Mouse (Mus musculus) CH12.LX (cell line): ENCODE results near the gene Pabpn1l. TPM values are rescaled to one million over a fixed set of nuclear protein-coding genes. Genes with fewer than 3 reads are reported as not detected.

Source experiments
- DNase-seq: peaks from one replicate; pipeline ENCODE4 v3.0.0-alpha.2; 2013; ENCODE audit errors: extremely low read depth
- H3K27ac ChIP-seq: 2 replicates; pipeline ENCODE4 v1.5.1; 2012; ENCODE audit warnings: low read depth, mild to moderate bottlenecking, control low read depth, moderate library complexity; ENCODE audit not compliant: insufficient read depth
- H3K27me3 ChIP-seq: replicated peaks from 2 replicates; pipeline ENCODE3; 2012; ENCODE audit warnings: inconsistent platforms
- H3K36me3 ChIP-seq, 2 experiments: replicated peaks in 1 of 2; 2 replicates each; pipeline versions ENCODE3 to v1.6.1; 2012; ENCODE audit warnings: inconsistent platforms in 1 of 2, low read length in 1 of 2, mild to moderate bottlenecking in 1 of 2, mixed read lengths in 1 of 2, moderate library complexity in 1 of 2; ENCODE audit not compliant: control insufficient read depth in 1 of 2, insufficient read depth in 1 of 2
- H3K4me1 ChIP-seq, 2 experiments: 2 replicates each; pipeline ENCODE4 v1.6.1; 2012; ENCODE audit warnings: inconsistent platforms in 1 of 2, moderate library complexity in 1 of 2; ENCODE audit not compliant: insufficient read depth in 2 of 2, control insufficient read depth in 1 of 2
- H3K4me2 ChIP-seq: 2 replicates; pipeline ENCODE4 v1.6.1; 2012; ENCODE audit warnings: low read depth, mild to moderate bottlenecking, control low read depth; ENCODE audit not compliant: poor library complexity, insufficient read depth, severe bottlenecking
- H3K4me3 ChIP-seq, 3 experiments: fragments of 150-350 bp in 1 of 3; sonication (generic) in 1 of 3; replicated peaks in 1 of 3; 2 replicates each; pipeline versions ENCODE3 to v1.5.1; 2011 to 2012; ENCODE audit warnings: low read depth in 2 of 3, low read length in 2 of 3, mild to moderate bottlenecking in 2 of 3, moderate library complexity in 2 of 3, control low read depth in 1 of 3, improper control_type of control experiment in 1 of 3, inconsistent platforms in 1 of 3, mixed read lengths in 1 of 3; ENCODE audit not compliant: poor library complexity in 1 of 3
- H3K79me2 ChIP-seq: replicated peaks from 2 replicates; pipeline ENCODE4 v1.6.1; 2012; ENCODE audit warnings: mild to moderate bottlenecking, moderate library complexity; ENCODE audit not compliant: control insufficient read depth, poor library complexity, insufficient read depth, severe bottlenecking; ENCODE audit errors: extremely low read depth
- H3K9ac ChIP-seq: 2 replicates; pipeline ENCODE4 v1.6.1; 2012; ENCODE audit warnings: low read depth, mild to moderate bottlenecking, control low read depth, moderate library complexity; ENCODE audit not compliant: insufficient read depth
- H3K9me3 ChIP-seq: replicated peaks from 2 replicates; pipeline ENCODE3; 2012; ENCODE audit warnings: low read length, inconsistent platforms, mixed read lengths
- BHLHE40 ChIP-seq: IDR thresholded peaks from 2 replicates; pipeline ENCODE4 v1.6.1; 2011; ENCODE audit warnings: mild to moderate bottlenecking, low read depth, low read length, improper control_type of control experiment
- CHD1 ChIP-seq: IDR thresholded peaks from 2 replicates; pipeline ENCODE4 v1.6.1; 2012; ENCODE audit warnings: low read depth, low read length, improper control_type of control experiment, inconsistent platforms
- CHD2 ChIP-seq: IDR thresholded peaks from 2 replicates; pipeline ENCODE4 v1.6.1; 2011; ENCODE audit warnings: low read length, improper control_type of control experiment
- CTCF ChIP-seq, 2 experiments: IDR thresholded peaks in 1 of 2; conservative IDR thresholded peaks in 1 of 2; 2 replicates each; pipeline ENCODE4 v1.5.1; 2011 to 2012; ENCODE audit warnings: low read depth in 2 of 2, low read length in 2 of 2, improper control_type of control experiment in 1 of 2, inconsistent platforms in 1 of 2, mild to moderate bottlenecking in 1 of 2, moderate library complexity in 1 of 2
- E2F4 ChIP-seq: IDR thresholded peaks from 2 replicates; pipeline ENCODE4 v1.6.1; 2011; ENCODE audit warnings: low read depth, low read length, improper control_type of control experiment; ENCODE audit not compliant: insufficient replicate concordance
- ELF1 ChIP-seq: IDR thresholded peaks from 2 replicates; pipeline ENCODE4 v1.6.1; 2014; ENCODE audit warnings: low read depth, mild to moderate bottlenecking, inconsistent platforms, low read length, improper control_type of control experiment
- ETS1 ChIP-seq: conservative IDR thresholded peaks from 2 replicates; pipeline ENCODE4 v1.6.1; 2012; ENCODE audit warnings: low read depth, mild to moderate bottlenecking, inconsistent platforms, low read length, improper control_type of control experiment, moderate library complexity
- GABPA ChIP-seq: IDR thresholded peaks from 2 replicates; pipeline ENCODE4 v1.6.1; 2012; ENCODE audit warnings: low read depth, low read length, improper control_type of control experiment, inconsistent platforms; ENCODE audit not compliant: insufficient replicate concordance
- HCFC1 ChIP-seq: IDR thresholded peaks from 2 replicates; pipeline ENCODE4 v1.6.1; 2012; ENCODE audit warnings: low read depth, mild to moderate bottlenecking, inconsistent platforms, low read length, improper control_type of control experiment
- JUND ChIP-seq: conservative IDR thresholded peaks from 2 replicates; pipeline ENCODE4 v1.6.1; 2011; ENCODE audit warnings: low read depth, low read length, improper control_type of control experiment
- KAT2A ChIP-seq: IDR thresholded peaks from 2 replicates; pipeline ENCODE4 v1.6.1; 2012; ENCODE audit warnings: low read length, improper control_type of control experiment, inconsistent platforms; ENCODE audit not compliant: insufficient replicate concordance
- MAFK ChIP-seq: IDR thresholded peaks from 2 replicates; pipeline ENCODE4 v1.6.1; 2011; ENCODE audit warnings: low read length, improper control_type of control experiment; ENCODE audit not compliant: insufficient replicate concordance
- MAX ChIP-seq: IDR thresholded peaks from 2 replicates; pipeline ENCODE4 v1.6.1; 2011; ENCODE audit warnings: low read length, improper control_type of control experiment
- MEF2A ChIP-seq: IDR thresholded peaks from 2 replicates; pipeline ENCODE4 v1.6.1; 2014; ENCODE audit warnings: low read depth, mild to moderate bottlenecking, inconsistent platforms, low read length, improper control_type of control experiment, borderline replicate concordance
- MXI1 ChIP-seq: IDR thresholded peaks from 2 replicates; pipeline ENCODE4 v1.6.1; 2011; ENCODE audit warnings: mild to moderate bottlenecking, low read depth, low read length, improper control_type of control experiment
- MYC ChIP-seq: IDR thresholded peaks from 2 replicates; pipeline ENCODE4 v1.6.1; 2011; ENCODE audit warnings: low read depth, mild to moderate bottlenecking, improper control_type of control experiment, low read length
- NRF1 ChIP-seq: IDR thresholded peaks from 2 replicates; pipeline ENCODE4 v1.6.1; 2014; ENCODE audit warnings: low read depth, mild to moderate bottlenecking, inconsistent platforms, low read length, improper control_type of control experiment, moderate library complexity
- POLR2A ChIP-seq: IDR thresholded peaks from 2 replicates; pipeline ENCODE4 v1.6.1; 2011; ENCODE audit warnings: low read depth, mild to moderate bottlenecking, improper control_type of control experiment, low read length
- POLR2AphosphoS2 ChIP-seq: IDR thresholded peaks from 2 replicates; pipeline ENCODE4 v1.6.1; 2011; ENCODE audit warnings: low read depth, low read length, improper control_type of control experiment
- RAD21 ChIP-seq: IDR thresholded peaks from 2 replicates; pipeline ENCODE4 v1.6.1; 2011; ENCODE audit warnings: low read depth, mild to moderate bottlenecking, low read length, improper control_type of control experiment, moderate library complexity
- RCOR1 ChIP-seq: conservative IDR thresholded peaks from 2 replicates; pipeline ENCODE4 v1.6.1; 2012; ENCODE audit warnings: low read depth, mild to moderate bottlenecking, inconsistent platforms, low read length, improper control_type of control experiment
- SIN3A ChIP-seq: IDR thresholded peaks from 2 replicates; pipeline ENCODE4 v1.6.1; 2012; ENCODE audit warnings: low read length, improper control_type of control experiment, inconsistent platforms
- UBTF ChIP-seq: IDR thresholded peaks from 2 replicates; pipeline ENCODE4 v1.6.1; 2012; ENCODE audit warnings: low read depth, mild to moderate bottlenecking, inconsistent platforms, low read length, improper control_type of control experiment, moderate library complexity
- USF1 ChIP-seq: IDR thresholded peaks from 2 replicates; pipeline ENCODE4 v1.6.1; 2014; ENCODE audit warnings: low read depth, mild to moderate bottlenecking, inconsistent platforms, low read length, improper control_type of control experiment
- ZC3H11A ChIP-seq: IDR thresholded peaks from 2 replicates; pipeline ENCODE4 v1.6.1; 2012; ENCODE audit warnings: low read depth, mild to moderate bottlenecking, inconsistent platforms, low read length, improper control_type of control experiment
- ZMIZ1 ChIP-seq: IDR thresholded peaks from 2 replicates; pipeline ENCODE4 v1.6.1; 2012; ENCODE audit warnings: low read depth, mild to moderate bottlenecking, inconsistent platforms, low read length, improper control_type of control experiment
- ZNF384 ChIP-seq: IDR thresholded peaks from 2 replicates; pipeline ENCODE4 v1.6.1; 2012; ENCODE audit warnings: low read depth, low read length, improper control_type of control experiment, inconsistent platforms
- dilution Hi-C: fragments of 300-500 bp; cut with MboI; formaldehyde crosslinking; loops from 2 replicates; pipeline ENCODE4 v1.14.3; 2020; ENCODE audit warnings: low sequenced_read_pairs; ENCODE audit not compliant: extremely low pct_unique_long_range_greater_than_20kb, extremely low pct_ligation_motif_present
- in situ Hi-C: fragments of 300-500 bp; cut with MboI; formaldehyde crosslinking; loops from 3 replicates; pipeline ENCODE4 v1.14.3; 2019; ENCODE audit warnings: low sequenced_read_pairs, low pct_ligation_motif_present, low pct_unique_long_range_greater_than_20kb, mixed read lengths
- polyA plus RNA-seq: library from polyadenylated mRNA; unstranded; fragments of >175 nt; gene quantifications from 2 replicates; pipeline ENCODE4 v1.2.1, GENCODE M21; 2012; ENCODE audit warnings: low read depth; ENCODE audit not compliant: insufficient read length
- total RNA-seq, 2 experiments: library from RNA; depleted of rRNA; stranded (reverse); fragments of 300-350 nt in 1 of 2; fragments of >200 nt in 1 of 2; gene quantifications; 2 replicates each; pipeline ENCODE4 v1.2.3; 2012 to 2014

Pabpn1l gene
- total and polyA plus RNA-seq, 3 experiments, result not detected

GRCm38 (mm10) chr8:122651326-122651921 lies 28.9 kb upstream of the Pabpn1l start:
- H3K36me3 ChIP-seq, result peaks cover 45 to 98% of the 10 kb centered on the region in 2 experiments

DNA sequence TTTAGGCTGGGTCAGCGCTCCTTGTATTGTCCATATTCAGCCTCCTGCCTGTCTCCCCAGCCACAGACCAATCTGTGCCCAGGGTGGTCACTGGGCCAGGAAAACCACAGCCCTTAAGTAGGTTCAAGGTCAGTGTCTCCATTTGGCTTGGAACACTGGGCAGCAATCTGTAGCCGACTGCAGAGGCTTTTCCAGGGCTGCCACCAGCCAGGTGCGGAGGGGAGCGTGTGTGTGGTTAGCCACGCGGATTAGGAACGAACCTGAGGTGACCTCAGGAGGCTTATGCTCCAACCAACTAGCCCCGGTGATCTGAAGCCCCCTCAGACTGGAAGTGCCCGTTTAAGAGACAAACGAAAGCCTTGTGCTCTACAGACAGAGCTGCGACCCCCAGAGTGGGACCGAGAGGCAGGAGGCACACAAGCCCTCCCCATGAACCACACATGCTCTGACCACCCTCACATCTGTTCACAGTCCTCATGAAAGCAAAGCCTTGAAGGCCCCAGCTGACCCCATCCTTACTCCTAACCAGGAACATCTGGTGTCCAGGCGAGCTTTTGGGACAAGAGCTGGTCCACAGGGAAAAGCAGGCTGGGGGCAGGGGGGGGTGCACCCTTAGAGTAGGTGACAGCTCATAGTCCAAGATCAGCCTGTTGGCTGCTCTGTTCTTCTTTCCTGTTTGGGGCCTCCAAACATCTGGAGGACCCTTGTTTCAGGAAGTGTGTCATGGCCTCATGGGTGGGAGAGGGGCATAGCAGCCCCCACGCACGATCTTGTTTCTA lies 25.8 kb upstream of the Pabpn1l start:
- no peak for TF ChIP-seq CHD1
- no peak for TF ChIP-seq GABPA
- no peak for TF ChIP-seq POLR2A
- TF ChIP-seq USF1, result no peak
- TF ChIP-seq ZC3H11A, result no peak
- TF ChIP-seq RAD21, result no peak
- TF ChIP-seq CHD2, result no peak
- TF ChIP-seq HCFC1, result no peak
- no peak for TF ChIP-seq ETS1
- no peak for TF ChIP-seq ZMIZ1
- TF ChIP-seq SIN3A, result no peak
- TF ChIP-seq BHLHE40, result no peak
- no peak for TF ChIP-seq POLR2AphosphoS2
- TF ChIP-seq RCOR1, result no peak
- TF ChIP-seq, all 38 proteins: peak for 0
- no peak for DNase-seq
- no peaks in the 10 kb centered on the region for H3K9me3 ChIP-seq
- in situ Hi-C loops, result no loop called here
- peaks cover 68 to 98% of the 10 kb centered on the region in 2 experiments for H3K36me3 ChIP-seq
- H3K27me3 ChIP-seq, result no peaks in the 10 kb centered on the region
- H3K27ac ChIP-seq, result no peak overlapping the region
- no peak overlapping the region for H3K4me3 ChIP-seq
- dilution Hi-C loops, result no loop called here
- no peaks in the 10 kb centered on the region; the same call in 1 of the 2 replicates for H3K79me2 ChIP-seq
- no peak overlapping the region for H3K9ac ChIP-seq
- H3K4me1 ChIP-seq, result peaks cover 7 to 45% of the 10 kb centered on the region in 2 experiments
- H3K4me2 ChIP-seq, result no peak overlapping the region

More at GRCm38 (mm10) chr8:122651326-122651921, 28.9 kb upstream of the Pabpn1l start:
- dilution Hi-C loops, result no loop called here
- TF ChIP-seq RCOR1, result no peak
- TF ChIP-seq CTCF (conservative IDR thresholded peaks at IDR 0.05 in 1 of 2, IDR thresholded peaks at IDR 0.05 in 1 of 2; ENCODE audit: low read depth in 2 of 2, low read length in 2 of 2), result no peak
- TF ChIP-seq E2F4, result no peak
- no peak for TF ChIP-seq ELF1
- TF ChIP-seq MAX, result no peak
- no peak for TF ChIP-seq ZNF384
- no peak for TF ChIP-seq ZMIZ1
- TF ChIP-seq MEF2A, result no peak
- no peak for TF ChIP-seq RAD21
- TF ChIP-seq MYC, result no peak
- no peak for TF ChIP-seq POLR2A
- TF ChIP-seq MXI1, result no peak
- TF ChIP-seq KAT2A, result no peak
- no peak for TF ChIP-seq NRF1
- TF ChIP-seq MAFK, result no peak
- TF ChIP-seq JUND, result no peak
- no peak for TF ChIP-seq USF1
- no peak for TF ChIP-seq UBTF
- TF ChIP-seq, all 38 proteins: peak for 0
- Histone ChIP-seq H3K4me3 (no peak overlapping the region), H3K9ac (no peak overlapping the region), H3K27me3 (no peaks in the 10 kb centered on the region), H3K9me3 (no peaks in the 10 kb centered on the region), H3K4me2 (no peak overlapping the region), H3K79me2 (no peaks in the 10 kb centered on the region; the same call in 1 of the 2 replicates), H3K27ac (no peak overlapping the region), H3K4me1 (peaks cover 11 to 54% of the 10 kb centered on the region in 2 experiments)
- DNase-seq, result no peak
- in situ Hi-C loops, result no loop called here
